Comparison of ENCODE assay signal across 27 mouse cellular contexts in the genomic region with DNA sequence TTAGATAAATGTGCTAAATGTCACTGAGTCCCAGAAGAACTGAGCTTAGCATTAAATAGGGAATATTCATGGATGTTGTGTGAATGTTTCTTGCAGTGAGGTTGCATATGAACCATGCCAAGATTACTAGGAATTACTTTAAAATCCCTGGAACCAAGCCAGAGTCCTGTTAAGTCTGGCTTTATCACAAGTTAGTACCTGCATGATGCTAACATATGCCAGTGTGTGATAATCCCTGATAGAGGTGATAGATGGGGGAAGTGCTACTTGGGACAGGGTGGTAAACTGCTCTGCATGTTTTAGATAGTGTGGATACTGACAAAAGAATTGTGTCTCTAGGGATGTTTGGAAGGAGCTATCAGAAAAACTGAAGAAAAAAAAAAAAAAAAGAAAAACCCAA.
A peak's percentile ranks its signal among the peaks of the same experiment; 100 is the strongest.
DNase-seq lines count a peak whose midpoint lies in the region; ATAC-seq and TF ChIP-seq lines count a peak whose summit lies in the region.
"Had no signal": no experiment of that assay in that cellular context is flagged by ENCODE, and none has a peak within 500 bp of the region (broad histone marks: within the 10 kb centered on the region; RNA-seq: fewer than 3 reads in every experiment).

No protein-coding gene starts in this region.

- no peak for DNase-seq in forebrain, embryonic 10.5 days (ENCODE audit: extremely low spot score, low spot score)
- DNase-seq in MEL (ENCODE audit: low read depth, low spot score): no peak
- peak; percentile 58 for DNase-seq in brain, embryonic 14.5 days (ENCODE audit: low read depth)
- DNase-seq in c-Kit-positive CD71-positive TER-119-positive erythroid progenitor cells, embryonic 14.5 days (ENCODE audit: low spot score): peak; percentile 68
- DNase-seq in testis, postnatal 14 days (ENCODE audit: low spot score): no peak
- DNase-seq: adrenal gland, postnatal 10 days; adrenal gland, postnatal 36 days; cerebellum, adult 11 months; cerebellum, adult 2 months; cerebellum, adult 9-11 months; cerebellum, postnatal 25 days; gastrocnemius, postnatal 10 days; gastrocnemius, postnatal 36 days; heart, adult 2 months; heart, postnatal 14 days; heart, postnatal 4 days; kidney, adult 2 months had no signal

- TF ChIP-seq RAD21 in MEL (IDR thresholded peaks at IDR 0.05; ENCODE audit: low read depth, low read length): no peak

- no peaks in the 10 kb centered on the region for H3K36me3 ChIP-seq in forebrain, embryonic 15.5 days
- no peaks in the 10 kb centered on the region for H3K36me3 ChIP-seq in forebrain, embryonic 10.5 days (replicated peaks)
- no peaks in the 10 kb centered on the region for H3K36me3 ChIP-seq in MEL (ENCODE audit: control insufficient read depth in 1 of 2, insufficient read depth in 2 of 2, low read length in 2 of 2)
- H3K36me3 ChIP-seq: embryonic facial prominence, embryonic 12.5 days; embryonic facial prominence, embryonic 15.5 days; heart, embryonic 10.5 days; heart, embryonic 13.5 days; hindbrain, embryonic 12.5 days; hindbrain, embryonic 15.5 days had no signal

- no peak overlapping the region for H3K4me3 ChIP-seq in forebrain, embryonic 15.5 days
- no peak overlapping the region for H3K4me3 ChIP-seq in forebrain, embryonic 10.5 days
- H3K4me3 ChIP-seq in MEL (ENCODE audit: control insufficient read depth in 1 of 2, insufficient read depth in 1 of 2, low read depth in 2 of 2, low read length in 2 of 2): no peak overlapping the region
- H3K4me3 ChIP-seq: embryonic facial prominence, embryonic 12.5 days; embryonic facial prominence, embryonic 15.5 days; heart, adult 2 months; heart, embryonic 10.5 days; heart, embryonic 13.5 days; hindbrain, embryonic 12.5 days; hindbrain, embryonic 15.5 days had no signal

- no peak for TF ChIP-seq POLR2A in MEL (IDR thresholded peaks at IDR 0.05; ENCODE audit: control insufficient read depth in 1 of 2, insufficient read depth in 1 of 2, low read depth in 1 of 2, low read length in 2 of 2, poor library complexity in 1 of 2)
- no peak for TF ChIP-seq POLR2A in brain, embryonic 14.5 days (IDR thresholded peaks at IDR 0.05; ENCODE audit: borderline replicate concordance, extremely low read depth, insufficient read depth, insufficient read length, poor library complexity, severe bottlenecking)

- no peaks in the 10 kb centered on the region for H3K27me3 ChIP-seq in forebrain, embryonic 15.5 days
- H3K27me3 ChIP-seq in forebrain, embryonic 10.5 days (ENCODE audit: poor library complexity, severe bottlenecking): no peaks in the 10 kb centered on the region
- H3K27me3 ChIP-seq in MEL (ENCODE audit: control insufficient read depth in 1 of 2, insufficient read depth in 2 of 2, low read length in 2 of 2): no peaks in the 10 kb centered on the region
- H3K27me3 ChIP-seq: embryonic facial prominence, embryonic 12.5 days; embryonic facial prominence, embryonic 15.5 days; heart, embryonic 13.5 days; hindbrain, embryonic 12.5 days; hindbrain, embryonic 15.5 days; Patski had no signal

- H3K4me1 ChIP-seq in forebrain, embryonic 15.5 days: no peaks in the 10 kb centered on the region
- H3K4me1 ChIP-seq in forebrain, embryonic 10.5 days: no peaks in the 10 kb centered on the region
- H3K4me1 ChIP-seq in MEL (ENCODE audit: control insufficient read depth in 1 of 2, insufficient read depth in 2 of 2, low read length in 2 of 2): no peaks in the 10 kb centered on the region
- H3K4me1 ChIP-seq: embryonic facial prominence, embryonic 12.5 days; embryonic facial prominence, embryonic 15.5 days; heart, embryonic 10.5 days; heart, embryonic 13.5 days; hindbrain, embryonic 12.5 days; hindbrain, embryonic 15.5 days had no signal

- H3K9me3 ChIP-seq in forebrain, embryonic 15.5 days: no peaks in the 10 kb centered on the region
- no peaks in the 10 kb centered on the region for H3K9me3 ChIP-seq in forebrain, embryonic 10.5 days
- H3K9me3 ChIP-seq in MEL (replicated peaks; ENCODE audit: insufficient read depth, low read length): no peaks in the 10 kb centered on the region
- H3K9me3 ChIP-seq: embryonic facial prominence, embryonic 12.5 days; embryonic facial prominence, embryonic 15.5 days; heart, embryonic 10.5 days; heart, embryonic 13.5 days; hindbrain, embryonic 12.5 days; hindbrain, embryonic 15.5 days had no signal

- TF ChIP-seq EP300 in MEL (IDR thresholded peaks at IDR 0.05; ENCODE audit: low read depth in 1 of 2, low read length in 2 of 2): no peak

- no peak for TF ChIP-seq CTCF in MEL (IDR thresholded peaks at IDR 0.05 in 2 of 3, conservative IDR thresholded peaks at IDR 0.05 in 1 of 3; ENCODE audit: control insufficient read depth in 1 of 3, insufficient read depth in 1 of 3, low read depth in 2 of 3, low read length in 3 of 3, poor library complexity in 1 of 3, severe bottlenecking in 1 of 3)
- TF ChIP-seq CTCF in brain, embryonic 14.5 days (IDR thresholded peaks at IDR 0.05; ENCODE audit: borderline replicate concordance, extremely low read depth, insufficient read depth, insufficient read length): no peak

- 0 out of 2 replicates have a peak, but pooled peaks have one; percentile 46 for ATAC-seq in forebrain, embryonic 15.5 days (replicated peaks)
- ATAC-seq: CD4-positive, CD25-positive, alpha-beta regulatory T cell, adult 4 months; intestine, postnatal 0 days; Patski had no signal

- H3K4me2 ChIP-seq in forebrain, embryonic 15.5 days (replicated peaks): no peak overlapping the region
- H3K4me2 ChIP-seq: embryonic facial prominence, embryonic 12.5 days; embryonic facial prominence, embryonic 15.5 days; heart, embryonic 13.5 days; hindbrain, embryonic 12.5 days; hindbrain, embryonic 15.5 days had no signal

- H3K9ac ChIP-seq in forebrain, embryonic 15.5 days (replicated peaks): no peak overlapping the region
- H3K9ac ChIP-seq in MEL (ENCODE audit: control insufficient read depth, low read depth, low read length, poor library complexity, severe bottlenecking): no peak overlapping the region
- H3K9ac ChIP-seq: embryonic facial prominence, embryonic 12.5 days; embryonic facial prominence, embryonic 15.5 days; heart, embryonic 13.5 days; hindbrain, embryonic 12.5 days; hindbrain, embryonic 15.5 days had no signal

- H3K27ac ChIP-seq in forebrain, embryonic 15.5 days (replicated peaks): no peak overlapping the region
- H3K27ac ChIP-seq in forebrain, embryonic 10.5 days: no peak overlapping the region
- no peak overlapping the region for H3K27ac ChIP-seq in MEL (ENCODE audit: control insufficient read depth, low read depth, low read length)
- H3K27ac ChIP-seq: embryonic facial prominence, embryonic 12.5 days; embryonic facial prominence, embryonic 15.5 days; heart, adult 2 months; heart, embryonic 10.5 days; heart, embryonic 13.5 days; hindbrain, embryonic 12.5 days; hindbrain, embryonic 15.5 days had no signal

- H3K79me2 ChIP-seq in MEL (ENCODE audit: control insufficient read depth, insufficient read depth, low read length, poor library complexity): no peaks in the 10 kb centered on the region

TF ChIP-seq in MEL, 35 proteins besides CTCF, POLR2A, EP300 and RAD21:
- TF ChIP-seq ZKSCAN1 (IDR thresholded peaks at IDR 0.05; ENCODE audit: low read depth, low read length): no peak
- no peak for TF ChIP-seq MAFK (IDR thresholded peaks at IDR 0.05; ENCODE audit: borderline replicate concordance, low read depth, low read length)
- TF ChIP-seq TCF12 (IDR thresholded peaks at IDR 0.05; ENCODE audit: low read depth, low read length): peak; percentile 13; the same call in 1 of the 2 replicates

Comparison
In these comparisons a context has a peak if more than half of its experiments do, and no peak if none do; other contexts are left out.
1. DNase-seq: peak in brain, embryonic 14.5 days (single experiment) and c-Kit-positive CD71-positive TER-119-positive erythroid progenitor cells, embryonic 14.5 days (single experiment); none in forebrain, embryonic 10.5 days (single experiment), MEL (single experiment) and testis, postnatal 14 days (single experiment).